Mouse (Mus musculus) layer of hippocampus, adult 9-10 months (tissue): ENCODE results near the gene Hoxb1.

Experiments used
- DNase-seq: peaks from one replicate; pipeline ENCODE4 v3.0.0; 2022; ENCODE audit warnings: low spot score

Gene Hoxb1

GRCm38 (mm10) chr11:96334002-96334364, 31.6 kb upstream of the Hoxb1 start:
- no peak for DNase-seq

GRCm38 (mm10) chr11:96334998-96335397, 30.6 kb upstream of the Hoxb1 start:
- no peak for DNase-seq

- DNase-seq: no peak
These were observed 29.0 kb upstream of the Hoxb1 start for GRCm38 (mm10) chr11:96336597-96336996.

GRCm38 (mm10) chr11:96337026-96337425, 28.5 kb upstream of the Hoxb1 start:
- DNase-seq: no peak

- no peak for DNase-seq
These were observed 26.3 kb upstream of the Hoxb1 start for GRCm38 (mm10) chr11:96338957-96339855.

- DNase-seq: no peak
These were observed 24.7 kb upstream of the Hoxb1 start for GRCm38 (mm10) chr11:96340698-96341365.

- DNase-seq: no peak
These were observed 23.6 kb upstream of the Hoxb1 start for GRCm38 (mm10) chr11:96341701-96342575.

- no peak for DNase-seq
These were observed 23.0 kb upstream of the Hoxb1 start for GRCm38 (mm10) chr11:96342576-96342930.

- no peak for DNase-seq
These were observed 22.3 kb upstream of the Hoxb1 start for GRCm38 (mm10) chr11:96343206-96343745.

GRCm38 (mm10) chr11:96344061-96344877, 21.3 kb upstream of the Hoxb1 start:
- DNase-seq: no peak

- DNase-seq: no peak
These were observed 20.7 kb upstream of the Hoxb1 start for GRCm38 (mm10) chr11:96344878-96345159.

GRCm38 (mm10) chr11:96345220-96345892, 20.2 kb upstream of the Hoxb1 start:
- DNase-seq: no peak

GRCm38 (mm10) chr11:96345893-96346806, 19.4 kb upstream of the Hoxb1 start:
- DNase-seq: no peak

- no peak for DNase-seq
These were observed 18.5 kb upstream of the Hoxb1 start for GRCm38 (mm10) chr11:96346916-96347520.

- DNase-seq: no peak
These were observed 17.8 kb upstream of the Hoxb1 start for GRCm38 (mm10) chr11:96347717-96348116.

GRCm38 (mm10) chr11:96348141-96348928, 17.2 kb upstream of the Hoxb1 start:
- no peak for DNase-seq

GRCm38 (mm10) chr11:96348988-96349387, 16.6 kb upstream of the Hoxb1 start:
- DNase-seq: no peak

GRCm38 (mm10) chr11:96349491-96350340, 15.8 kb upstream of the Hoxb1 start:
- DNase-seq: no peak
